Mouse (Mus musculus): ENCODE measurements around the gene Olfr1393.
"Not testable (repeated sequence)": the region's sequence is repeated elsewhere in the genome, so short reads cannot be mapped to it uniquely, and the experiment has no call there.

Gene Olfr1393

GRCm38 (mm10) chr11:49308547-49308946, 30.4 kb downstream of the Olfr1393 start:
- DNase-seq = not testable (repeated sequence)

GRCm38 (mm10) chr11:49322442-49322841, 44.3 kb downstream of the Olfr1393 start, which contains the start of gene Olfr1391:
Gene Olfr1391 (plus strand): TSS chr11:49322742.
- no peak for DNase-seq

- no peak for DNase-seq
Measured at GRCm38 (mm10) chr11:49326726-49327125, 48.6 kb downstream of the Olfr1393 start.

- no peak for DNase-seq
Measured at GRCm38 (mm10) chr11:49329686-49330085, 51.6 kb downstream of the Olfr1393 start.
